Mouse (Mus musculus) midbrain, postnatal 0 days (tissue): ENCODE measurements around the gene Slc25a21. TPM values are rescaled to one million over a fixed set of nuclear protein-coding genes. Genes with fewer than 3 reads are reported as not detected.

Experiments used
- ATAC-seq: fragments of 200-750 bp; cut with Nextera tagmentation; 2 replicates; pipeline ENCODE4 v1.8.0; 2017; ENCODE audit warnings: moderate number of reproducible peaks, mild to moderate bottlenecking, moderate TSS enrichment, moderate library complexity; ENCODE audit not compliant: low FRiP score
- DNase-seq: peaks from one replicate; pipeline ENCODE4 v3.0.0-alpha.2; 2015; ENCODE audit warnings: low spot score
- H3K27ac ChIP-seq: fragments of 300-500 bp; sonication (generic); 2 replicates; pipeline ENCODE4 v1.5.1; 2014; ENCODE audit warnings: low read depth, mild to moderate bottlenecking, low read length, mixed read lengths
- H3K27me3 ChIP-seq: fragments of 300-500 bp; sonication (generic); 2 replicates; pipeline ENCODE4 v1.6.1; 2014; ENCODE audit warnings: low read length, control low read depth, mixed read lengths; ENCODE audit not compliant: insufficient read depth
- H3K36me3 ChIP-seq: fragments of 300-500 bp; sonication (generic); 2 replicates; pipeline ENCODE4 v1.6.1; 2014; ENCODE audit warnings: low read length, control low read depth, mixed read lengths; ENCODE audit not compliant: insufficient read depth
- H3K4me1 ChIP-seq: fragments of 300-500 bp; sonication (generic); 2 replicates; pipeline ENCODE4 v1.6.1; 2014; ENCODE audit warnings: mild to moderate bottlenecking, control low read depth, antibody characterized with exemption, low read length, mixed read lengths; ENCODE audit not compliant: insufficient read depth
- H3K4me2 ChIP-seq: fragments of 300-500 bp; sonication (generic); 2 replicates; pipeline ENCODE4 v1.6.1; 2014; ENCODE audit warnings: low read depth, mild to moderate bottlenecking, low read length, mixed read lengths; ENCODE audit not compliant: poor library complexity, severe bottlenecking
- H3K4me3 ChIP-seq: fragments of 300-500 bp; sonication (generic); 2 replicates; pipeline ENCODE4 v1.5.1; 2014; ENCODE audit warnings: low read depth, mild to moderate bottlenecking, low read length, moderate library complexity
- H3K9ac ChIP-seq: fragments of 300-500 bp; sonication (generic); replicated peaks from 2 replicates; pipeline ENCODE4 v1.6.1; 2014; ENCODE audit warnings: mild to moderate bottlenecking, low read length, moderate library complexity, mixed read lengths; ENCODE audit not compliant: poor library complexity, severe bottlenecking
- H3K9me3 ChIP-seq: fragments of 300-500 bp; sonication (generic); 2 replicates; pipeline ENCODE4 v1.6.1; 2016; ENCODE audit warnings: low read length, control low read depth
- CTCF ChIP-seq: IDR thresholded peaks from 2 replicates; pipeline ENCODE4 v1.5.1; 2016; ENCODE audit warnings: antibody characterized with exemption, mild to moderate bottlenecking
- WGBS: fragments of 180-500 bp; shearing (Covaris S2); extraction: QIAGEN DNeasy Blood & Tissue Kit; methylation state at CpG from one replicate; pipeline ENCODE4 v1.1.7; 2014; 5-methylcytosine and 5-hydroxymethylcytosine counted together
- polyA plus RNA-seq: library from polyadenylated mRNA; unstranded; fragments of >200 nt; fragmentation: Nextera tagmentation; extraction: Ambion mirVana; gene quantifications from 2 replicates; pipeline ENCODE4 v1.2.1, GENCODE M21; 2015
- total RNA-seq: library from RNA; depleted of rRNA; stranded (reverse); fragments of >200 nt; gene quantifications from 2 replicates; pipeline ENCODE4 v1.2.3, GENCODE M21; 2014; rRNA removed

The Slc25a21 gene
- total RNA-seq (not detected in 2 replicates), polyA plus RNA-seq (0.11 and 0.12 TPM in 2 replicates)

GRCm38 (mm10) chr12:57197363-57198026 lies at the start of gene Slc25a21:
Slc25a21 (minus strand) TSS chr12:57197472.
- Histone ChIP-seq H3K27me3 (peaks cover 13% of the 10 kb centered on the region), H3K9ac (peak within 1 kb of the TSS; percentile 42; the same call in 1 of the 2 replicates), H3K27ac (no peak within 1 kb of the TSS), H3K4me1 (0 out of 2 replicates have a peak, but pooled peaks cover 7% of the 10 kb centered on the region), H3K4me2 (peak within 1 kb of the TSS; percentile 89), H3K36me3 (no peaks in the 10 kb centered on the region), H3K9me3 (no peaks in the 10 kb centered on the region), H3K4me3 (peak within 1 kb of the TSS; percentile 43)
- WGBS, result 67% methylated on average over 10 of the region's 10 CpGs
- no peak for ATAC-seq
- no peak for DNase-seq
- no peak for TF ChIP-seq CTCF

GRCm38 (mm10) chr12:57243671-57244495 lies 46.6 kb upstream of the Slc25a21 start:
- WGBS, result 91% methylated on average over 5 of the region's 5 CpGs
- DNase-seq (no peak), ATAC-seq (no peak)
- H3K27me3 ChIP-seq, result no peaks in the 10 kb centered on the region
- no peaks in the 10 kb centered on the region for H3K9me3 ChIP-seq
- no peak overlapping the region for H3K4me3 ChIP-seq
- H3K4me2 ChIP-seq, result no peak overlapping the region
- H3K27ac ChIP-seq, result no peak overlapping the region
- no peak for TF ChIP-seq CTCF
- peaks cover 8% of the 10 kb centered on the region; the same call in 1 of the 2 replicates for H3K36me3 ChIP-seq
- no peak overlapping the region for H3K9ac ChIP-seq
- no peaks in the 10 kb centered on the region for H3K4me1 ChIP-seq

- Histone ChIP-seq H3K9ac (no peak overlapping the region), H3K9me3 (no peaks in the 10 kb centered on the region), H3K27ac (no peak overlapping the region), H3K4me3 (no peak overlapping the region), H3K36me3 (no peaks in the 10 kb centered on the region), H3K4me2 (no peak overlapping the region), H3K27me3 (no peaks in the 10 kb centered on the region), H3K4me1 (no peaks in the 10 kb centered on the region)
- no peak for DNase-seq
- TF ChIP-seq CTCF, result 0 out of 2 replicates have a peak, but pooled peaks have one; percentile 4
- 81% methylated on average over 5 of the region's 5 CpGs for WGBS
- no peak for ATAC-seq
Observed at GRCm38 (mm10) chr12:57233386-57233785, 36.1 kb upstream of the Slc25a21 start.

GRCm38 (mm10) chr12:57231085-57231875 lies 34.0 kb upstream of the Slc25a21 start:
- 76% methylated on average over 14 of the region's 14 CpGs for WGBS
- H3K4me1 ChIP-seq, result no peaks in the 10 kb centered on the region
- H3K9ac ChIP-seq, result peak overlapping the region; percentile 81; the same call in 1 of the 2 replicates
- no peaks in the 10 kb centered on the region for H3K27me3 ChIP-seq
- H3K27ac ChIP-seq, result no peak overlapping the region
- no peak; the same call in 1 of the 2 replicates for ATAC-seq
- peak; percentile 28 for DNase-seq
- no peaks in the 10 kb centered on the region for H3K36me3 ChIP-seq
- peak overlapping the region; percentile 75 for H3K4me2 ChIP-seq
- H3K4me3 ChIP-seq, result peak overlapping the region; percentile 75
- no peaks in the 10 kb centered on the region for H3K9me3 ChIP-seq
- TF ChIP-seq CTCF, result peak; percentile 52

- Histone ChIP-seq H3K27ac (peak within 1 kb of the TSS; percentile 75), H3K4me1 (no peaks in the 10 kb centered on the region), H3K4me2 (peak within 1 kb of the TSS; percentile 75), H3K9ac (peak within 1 kb of the TSS; percentile 81), H3K27me3 (no peaks in the 10 kb centered on the region), H3K36me3 (no peaks in the 10 kb centered on the region), H3K4me3 (peak within 1 kb of the TSS; percentile 75), H3K9me3 (no peaks in the 10 kb centered on the region)
- 2% methylated on average over 52 of the region's 58 CpGs for WGBS
- ATAC-seq (peak; percentile 96), DNase-seq (peak; percentile 94)
- TF ChIP-seq CTCF, result peak; percentile 15; the same call in 1 of the 2 replicates
Observed at GRCm38 (mm10) chr12:57230192-57230706, 33.0 kb upstream of the Slc25a21 start, which contains the start of the genes Prps1l3 and Mipol1. Prps1l3 (plus strand) TSS chr12:57230412. Mipol1 (plus strand) TSS chr12:57230427.
